Mouse (Mus musculus) heart, embryonic 13.5 days (tissue): ENCODE data around the gene Vps8. TPM values are rescaled to one million over a fixed set of nuclear protein-coding genes. Genes with fewer than 3 reads are reported as not detected.
A peak's percentile ranks its signal among the peaks of the same experiment; 100 is the strongest.

Source experiments
- ATAC-seq: fragments of 200-750 bp; cut with Nextera tagmentation; 2 replicates; pipeline ENCODE4 v1.8.0; 2017; ENCODE audit warnings: moderate TSS enrichment; ENCODE audit not compliant: insufficient number of reproducible peaks, low FRiP score, low TSS enrichment; ENCODE audit errors: extremely low read depth
- H3K27ac ChIP-seq: fragments of 300-500 bp; sonication (generic); replicated peaks from 2 replicates; pipeline ENCODE4 v1.5.1; 2015; ENCODE audit warnings: moderate library complexity, mild to moderate bottlenecking, inconsistent platforms
- H3K27me3 ChIP-seq: fragments of 300-500 bp; sonication (generic); replicated peaks from 2 replicates; pipeline ENCODE4 v1.6.1; 2015; ENCODE audit warnings: mild to moderate bottlenecking, inconsistent platforms
- H3K36me3 ChIP-seq: fragments of 300-500 bp; sonication (generic); 2 replicates; pipeline ENCODE4 v1.6.1; 2015; ENCODE audit warnings: mild to moderate bottlenecking, inconsistent platforms
- H3K4me1 ChIP-seq: fragments of 300-500 bp; sonication (generic); 2 replicates; pipeline ENCODE4 v1.6.1; 2015; ENCODE audit warnings: inconsistent platforms
- H3K4me2 ChIP-seq: fragments of 300-500 bp; sonication (generic); 2 replicates; pipeline ENCODE4 v1.6.1; 2015; ENCODE audit warnings: inconsistent platforms, mild to moderate bottlenecking, moderate library complexity
- H3K4me3 ChIP-seq: fragments of 300-500 bp; sonication (generic); 2 replicates; pipeline ENCODE4 v1.5.1; 2015; ENCODE audit warnings: moderate library complexity, mild to moderate bottlenecking, inconsistent platforms
- H3K9ac ChIP-seq: fragments of 300-500 bp; sonication (generic); 2 replicates; pipeline ENCODE4 v1.6.1; 2015; ENCODE audit warnings: inconsistent platforms, mild to moderate bottlenecking, moderate library complexity
- H3K9me3 ChIP-seq: fragments of 300-500 bp; sonication (generic); 2 replicates; pipeline ENCODE4 v1.6.1; 2016; ENCODE audit warnings: inconsistent platforms
- WGBS: fragments of 180-500 bp; shearing (Covaris S2); methylation state at CpG from one replicate; pipeline ENCODE4 v1.1.7; 2015; ENCODE audit warnings: mixed read lengths; 5-methylcytosine and 5-hydroxymethylcytosine counted together
- polyA plus RNA-seq: library from polyadenylated mRNA; unstranded; fragments of >200 nt; fragmentation: Nextera tagmentation; extraction: Ambion mirVana; gene quantifications from 2 replicates; pipeline ENCODE4 v1.2.1, GENCODE M21; 2015

Gene Vps8
- polyA plus RNA-seq, 1 experiment from 2014 or later = 18.9 TPM

- Histone ChIP-seq H3K9ac (no peak overlapping the region), H3K36me3 (no peaks in the 10 kb centered on the region), H3K4me3 (no peak overlapping the region), H3K9me3 (no peaks in the 10 kb centered on the region), H3K4me2 (no peak overlapping the region), H3K27me3 (no peaks in the 10 kb centered on the region), H3K4me1 (peaks cover 34% of the 10 kb centered on the region), H3K27ac (no peak overlapping the region)
- no peak for ATAC-seq
- WGBS = 48% methylated on average over 3 of the region's 3 CpGs
Observed at GRCm38 (mm10) chr16:21389316-21389715, 33.6 kb upstream of the Vps8 start.

DNA sequence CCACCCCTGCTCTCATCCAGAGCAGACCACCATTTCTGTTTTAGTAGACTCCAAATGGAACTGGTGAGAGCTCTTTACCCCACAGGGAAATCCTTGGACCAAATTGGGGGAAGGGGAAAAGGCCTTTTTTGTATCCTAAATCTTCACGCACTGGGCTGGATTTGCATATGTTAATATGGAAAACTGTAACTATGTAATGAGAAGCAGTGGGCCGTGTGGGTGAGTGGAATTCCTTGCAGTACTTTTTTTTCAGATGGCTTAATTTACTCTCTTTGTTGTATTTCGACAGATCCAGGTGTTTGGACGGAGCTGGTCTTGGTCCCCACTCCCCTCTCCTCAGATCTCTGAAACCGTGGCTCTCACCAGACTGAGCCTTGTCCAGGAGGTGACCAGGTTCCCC, 32.2 kb upstream of the Vps8 start:
- Histone ChIP-seq H3K9me3 (no peaks in the 10 kb centered on the region), H3K4me1 (peaks cover 40% of the 10 kb centered on the region), H3K27ac (no peak overlapping the region), H3K9ac (0 out of 2 replicates have a peak overlapping the region, but pooled peaks have one; percentile 14), H3K4me2 (no peak overlapping the region), H3K4me3 (no peak overlapping the region), H3K27me3 (no peaks in the 10 kb centered on the region), H3K36me3 (no peaks in the 10 kb centered on the region)
- 72% methylated on average over 5 of the region's 5 CpGs for WGBS
- no peak for ATAC-seq

DNA sequence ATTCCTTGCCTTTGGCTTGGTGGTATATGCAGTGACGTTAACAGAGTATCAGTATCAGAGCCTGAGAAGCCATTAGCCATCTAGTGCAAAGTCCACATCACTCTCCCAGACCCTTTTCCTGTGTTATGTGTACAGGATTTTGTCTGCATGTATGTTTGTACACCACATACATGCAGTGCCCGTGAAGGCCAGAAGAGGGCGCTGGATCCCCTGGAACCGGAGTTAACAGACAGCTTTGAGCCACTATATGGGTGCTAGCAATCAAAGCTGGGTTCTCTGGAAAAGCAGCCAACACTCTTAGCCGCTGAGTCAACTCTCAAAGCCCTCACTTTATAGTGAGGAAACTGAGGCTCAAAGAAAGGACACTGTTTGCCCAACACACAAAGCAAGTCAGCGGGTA, 30.8 kb upstream of the Vps8 start:
- Histone ChIP-seq H3K27me3 (no peaks in the 10 kb centered on the region), H3K4me3 (no peak overlapping the region), H3K27ac (0 out of 2 replicates have a peak overlapping the region, but pooled peaks have one; percentile 46), H3K4me2 (no peak overlapping the region), H3K9ac (no peak overlapping the region), H3K36me3 (no peaks in the 10 kb centered on the region), H3K4me1 (peaks cover 48% of the 10 kb centered on the region), H3K9me3 (no peaks in the 10 kb centered on the region)
- 65% methylated on average over 6 of the region's 6 CpGs for WGBS
- no peak for ATAC-seq

- Histone ChIP-seq H3K27me3 (no peaks in the 10 kb centered on the region), H3K4me2 (0 out of 2 replicates have a peak overlapping the region, but pooled peaks have one; percentile 13), H3K27ac (peak overlapping the region; percentile 46; the same call in 1 of the 2 replicates), H3K4me3 (no peak overlapping the region), H3K4me1 (peaks cover 53% of the 10 kb centered on the region), H3K9ac (no peak overlapping the region), H3K9me3 (no peaks in the 10 kb centered on the region), H3K36me3 (no peaks in the 10 kb centered on the region)
- WGBS = 51% methylated on average over 9 of the region's 9 CpGs
- ATAC-seq = peak; percentile 22; the same call in 1 of the 2 replicates
Observed at GRCm38 (mm10) chr16:21392517-21393112, 30.3 kb upstream of the Vps8 start.

- 76% methylated on average over 7 of the region's 7 CpGs for WGBS
- Histone ChIP-seq H3K9ac (no peak overlapping the region), H3K4me1 (peaks cover 59% of the 10 kb centered on the region), H3K4me2 (no peak overlapping the region), H3K36me3 (no peaks in the 10 kb centered on the region), H3K27ac (no peak overlapping the region), H3K9me3 (no peaks in the 10 kb centered on the region), H3K27me3 (no peaks in the 10 kb centered on the region), H3K4me3 (no peak overlapping the region)
- ATAC-seq = no peak
Observed at GRCm38 (mm10) chr16:21395546-21395945, 27.4 kb upstream of the Vps8 start.

DNA sequence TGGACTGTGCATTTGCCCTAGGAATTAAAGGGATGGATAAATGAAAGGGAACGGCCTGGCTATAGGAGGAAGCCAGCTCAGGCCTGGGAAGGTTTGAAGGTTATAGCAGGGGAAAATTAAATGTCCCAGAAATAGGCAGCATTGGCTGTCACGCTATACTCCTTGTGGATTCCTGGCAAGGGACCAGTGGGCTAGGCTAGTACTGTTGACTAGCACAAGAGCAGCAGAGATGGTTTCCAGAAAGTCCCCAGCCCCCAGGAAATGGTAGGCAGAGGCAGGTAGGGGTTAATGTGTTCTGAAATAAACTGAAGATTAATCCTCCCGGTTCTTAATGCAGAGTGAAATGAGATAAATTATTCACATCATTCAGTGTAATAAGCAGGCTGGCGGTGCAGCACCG, 25.2 kb upstream of the Vps8 start:
- H3K36me3 ChIP-seq = no peaks in the 10 kb centered on the region
- H3K9me3 ChIP-seq = no peaks in the 10 kb centered on the region
- WGBS = 51% methylated on average over 5 of the region's 5 CpGs
- peaks cover 62% of the 10 kb centered on the region for H3K4me1 ChIP-seq
- H3K4me2 ChIP-seq = no peak overlapping the region
- no peaks in the 10 kb centered on the region for H3K27me3 ChIP-seq
- ATAC-seq = no peak
- peak overlapping the region; percentile 53 for H3K27ac ChIP-seq
- H3K4me3 ChIP-seq = no peak overlapping the region
- no peak overlapping the region for H3K9ac ChIP-seq

DNA sequence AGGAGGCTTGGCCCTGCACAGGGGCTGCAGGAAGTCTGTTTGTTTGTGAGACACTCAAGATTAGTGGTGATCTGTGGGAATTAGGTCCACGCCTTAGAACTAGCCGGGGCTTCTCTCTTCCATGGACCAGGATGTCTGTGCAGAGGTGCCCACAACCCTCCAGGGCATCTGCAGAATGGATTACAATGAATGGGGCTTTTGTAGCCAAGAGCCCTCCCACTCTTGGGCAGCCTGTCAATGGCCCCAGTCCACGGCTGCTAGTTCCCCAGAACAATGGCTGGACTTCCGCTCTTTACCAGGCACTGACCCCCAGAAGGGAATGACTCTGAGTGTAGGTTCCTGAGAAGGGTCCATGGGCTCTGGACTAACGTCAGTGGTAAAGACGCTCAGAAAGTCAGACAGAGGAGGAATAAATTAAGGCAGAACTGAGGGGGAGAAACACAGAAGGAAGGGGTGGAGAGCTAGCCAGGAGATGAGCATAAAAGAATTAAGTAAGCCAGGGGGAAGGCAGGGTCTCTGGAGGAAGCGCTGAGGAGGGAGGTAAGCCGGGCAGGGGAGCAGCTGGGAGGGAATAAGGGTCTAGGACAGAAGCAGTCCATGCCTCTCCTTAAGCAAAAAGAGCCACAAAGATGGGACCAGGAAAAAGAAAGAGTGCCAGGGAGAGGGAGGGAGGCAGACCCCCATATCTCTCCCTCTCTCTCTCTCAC, 24.4 kb upstream of the Vps8 start:
- Histone ChIP-seq H3K9me3 (no peaks in the 10 kb centered on the region), H3K27me3 (0 out of 2 replicates have a peak, but pooled peaks cover 4% of the 10 kb centered on the region), H3K4me1 (peaks cover 56% of the 10 kb centered on the region), H3K4me2 (no peak overlapping the region), H3K36me3 (no peaks in the 10 kb centered on the region), H3K27ac (peak overlapping the region; percentile 53), H3K9ac (no peak overlapping the region), H3K4me3 (no peak overlapping the region)
- no peak for ATAC-seq
- 51% methylated on average over 8 of the region's 8 CpGs for WGBS

DNA sequence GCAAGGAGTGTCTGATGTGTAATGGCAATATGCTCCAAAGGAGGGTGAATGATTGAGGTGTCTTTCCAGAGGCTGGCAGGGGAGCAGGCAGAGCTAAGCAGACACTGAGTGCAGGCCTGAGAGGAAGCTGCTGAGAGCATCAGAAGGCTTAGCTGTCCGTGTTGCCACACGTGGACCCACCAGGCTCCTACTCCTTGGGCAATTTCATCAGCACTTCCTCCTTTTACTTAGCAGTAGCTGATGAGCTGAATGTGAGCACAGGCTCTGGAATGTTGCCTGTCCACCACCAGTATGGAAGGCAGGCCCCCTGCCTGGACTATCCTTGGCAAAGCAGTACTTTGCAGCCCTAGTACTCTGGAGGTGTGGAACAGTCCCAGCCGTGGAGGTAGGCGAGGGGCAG, 23.0 kb upstream of the Vps8 start:
- 0 out of 2 replicates have a peak, but pooled peaks cover 4% of the 10 kb centered on the region for H3K27me3 ChIP-seq
- ATAC-seq = no peak
- no peak overlapping the region for H3K9ac ChIP-seq
- peaks cover 52% of the 10 kb centered on the region for H3K4me1 ChIP-seq
- H3K27ac ChIP-seq = no peak overlapping the region
- H3K9me3 ChIP-seq = no peaks in the 10 kb centered on the region
- H3K4me2 ChIP-seq = no peak overlapping the region
- no peak overlapping the region for H3K4me3 ChIP-seq
- WGBS = 62% methylated on average over 4 of the region's 4 CpGs
- no peaks in the 10 kb centered on the region for H3K36me3 ChIP-seq

DNA sequence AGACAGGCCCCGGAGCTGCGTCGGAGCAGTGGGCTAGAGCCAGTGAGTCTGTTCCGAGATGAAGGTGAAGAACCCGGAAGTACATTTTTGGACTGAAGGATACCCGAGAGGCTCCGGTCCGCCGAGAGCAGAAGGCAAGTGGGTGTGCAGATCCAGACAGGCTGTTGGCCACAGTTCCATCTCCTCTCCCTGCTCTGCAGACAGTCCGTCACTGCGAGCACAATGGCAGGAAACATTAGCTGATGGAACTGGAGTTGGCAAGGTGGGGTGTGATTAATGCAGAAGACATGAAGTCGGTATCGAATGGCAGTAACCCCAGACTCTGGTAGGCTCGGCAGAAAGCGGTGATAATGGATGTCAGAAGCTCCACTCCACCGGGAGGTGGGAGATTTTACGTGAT, 20.9 kb upstream of the Vps8 start:
- Histone ChIP-seq H3K27ac (peak overlapping the region; percentile 33), H3K4me2 (peak overlapping the region; percentile 36), H3K4me1 (peaks cover 52% of the 10 kb centered on the region), H3K27me3 (0 out of 2 replicates have a peak, but pooled peaks cover 4% of the 10 kb centered on the region), H3K9me3 (no peaks in the 10 kb centered on the region), H3K4me3 (no peak overlapping the region), H3K9ac (no peak overlapping the region), H3K36me3 (no peaks in the 10 kb centered on the region)
- ATAC-seq = no peak
- 33% methylated on average over 17 of the region's 17 CpGs for WGBS

GRCm38 (mm10) chr16:21403402-21403801, 19.5 kb upstream of the Vps8 start:
- H3K4me1 ChIP-seq = peaks cover 38% of the 10 kb centered on the region
- no peaks in the 10 kb centered on the region for H3K9me3 ChIP-seq
- H3K36me3 ChIP-seq = no peaks in the 10 kb centered on the region
- ATAC-seq = no peak
- H3K4me2 ChIP-seq = no peak overlapping the region
- H3K9ac ChIP-seq = no peak overlapping the region
- no peak overlapping the region for H3K4me3 ChIP-seq
- 0 out of 2 replicates have a peak, but pooled peaks cover 4% of the 10 kb centered on the region for H3K27me3 ChIP-seq
- 74% methylated on average over 2 of the region's 2 CpGs for WGBS
- H3K27ac ChIP-seq = no peak overlapping the region

DNA sequence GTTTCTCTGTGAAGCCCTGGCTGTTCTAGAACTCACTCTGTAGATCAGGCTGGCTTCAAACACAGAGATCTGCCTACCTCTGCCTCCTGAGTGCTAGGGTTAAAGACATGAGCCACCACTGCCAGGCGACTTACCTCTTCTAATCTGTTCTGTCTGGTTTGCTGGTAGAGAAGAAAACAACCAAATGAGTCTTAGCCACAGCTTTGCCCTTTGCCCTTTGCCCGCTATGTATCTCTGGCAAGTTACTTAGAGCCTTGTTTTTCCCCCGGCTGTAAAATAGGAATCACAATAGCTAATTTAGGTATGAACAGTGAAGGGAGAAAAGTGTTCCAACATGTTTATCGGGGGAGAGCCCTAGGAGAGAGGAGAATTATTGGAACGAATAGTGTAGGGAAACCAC, 18.3 kb upstream of the Vps8 start:
- no peak for ATAC-seq
- WGBS = 68% methylated on average over 5 of the region's 5 CpGs
- Histone ChIP-seq H3K27me3 (0 out of 2 replicates have a peak, but pooled peaks cover 4% of the 10 kb centered on the region), H3K9ac (no peak overlapping the region), H3K36me3 (no peaks in the 10 kb centered on the region), H3K4me1 (peaks cover 33% of the 10 kb centered on the region), H3K9me3 (no peaks in the 10 kb centered on the region), H3K4me2 (no peak overlapping the region), H3K4me3 (no peak overlapping the region), H3K27ac (peak overlapping the region; percentile 42; the same call in 1 of the 2 replicates)
